Mouse (Mus musculus): ENCODE measurements at regions not wholly inside any gene's neighbourhood (a gene's known extent, or its start where the extent isn't known, plus 50 kb on each side); places are given as distances from the start of the nearest gene placed in this dataset.

DNA sequence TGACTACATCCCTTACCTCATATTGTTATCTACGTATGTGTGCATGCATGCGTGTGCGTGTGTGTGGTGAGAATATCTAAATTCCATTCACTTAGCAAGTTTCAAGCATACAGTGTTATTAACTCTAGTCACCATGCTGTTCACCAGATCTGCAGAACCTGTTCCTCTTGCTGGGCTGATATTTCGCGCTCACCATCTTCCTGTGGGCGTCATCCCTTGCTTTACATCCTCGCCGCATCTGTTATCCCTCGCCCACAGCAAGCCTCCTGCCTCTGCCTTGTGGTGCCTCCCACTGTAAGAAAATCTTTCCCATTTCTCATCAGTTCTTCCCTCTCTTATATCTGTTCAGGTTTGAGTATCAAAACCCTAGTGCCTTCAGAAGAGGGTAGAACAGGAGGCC lies 124.4 kb upstream of the Atp2b1 start:
- DNase-seq (no peak), ATAC-seq (ENCODE audit: insufficient read depth) (no peak)
- no peak for TF ChIP-seq CTCF (IDR thresholded peaks at IDR 0.05; ENCODE audit: low read depth)
- Histone ChIP-seq H3K4me2 (no peak overlapping the region), H3K4me3 (ENCODE audit: low read depth, low read length) (no peak overlapping the region), H3K36me3 (ENCODE audit: insufficient read depth) (no peaks in the 10 kb centered on the region), H3K4me1 (ENCODE audit: insufficient read depth) (no peaks in the 10 kb centered on the region), H3K9me3 (ENCODE audit: low read depth, low read length) (no peaks in the 10 kb centered on the region), H3K27me3 (ENCODE audit: insufficient read depth, low read length) (no peaks in the 10 kb centered on the region), H3K9ac (no peak overlapping the region), H3K27ac (ENCODE audit: low read depth) (0 out of 2 replicates have a peak overlapping the region, but pooled peaks have one; percentile 10)
- WGBS = 94% methylated on average over 9 of the region's 9 CpGs

DNA sequence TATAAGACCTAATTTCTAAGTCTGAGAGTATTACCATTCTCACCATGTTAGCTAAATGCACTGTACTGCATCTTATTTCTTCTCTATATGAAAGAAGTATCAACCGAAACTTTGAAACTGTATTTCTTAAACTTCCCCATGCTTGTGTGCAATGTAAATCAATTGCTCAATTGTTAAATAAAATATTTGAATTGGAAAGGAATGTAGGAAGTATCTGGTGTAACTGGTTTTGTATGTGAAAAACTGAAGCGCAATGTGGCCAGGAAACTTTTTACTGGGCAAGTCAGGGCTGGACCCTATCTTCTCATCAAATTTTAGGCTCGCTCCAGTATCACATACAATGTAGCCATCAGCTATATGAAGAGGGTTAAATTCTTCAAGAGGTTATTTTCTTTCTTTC lies 123.8 kb upstream of the Atp2b1 start:
- TF ChIP-seq CTCF (IDR thresholded peaks at IDR 0.05; ENCODE audit: low read depth) = no peak
- H3K4me3 ChIP-seq (ENCODE audit: low read depth, low read length) = no peak overlapping the region
- no peak overlapping the region for H3K4me2 ChIP-seq
- WGBS = 63% methylated on average over 3 of the region's 3 CpGs
- H3K27ac ChIP-seq (ENCODE audit: low read depth) = no peak overlapping the region
- H3K27me3 ChIP-seq (ENCODE audit: insufficient read depth, low read length) = no peaks in the 10 kb centered on the region
- ATAC-seq (ENCODE audit: insufficient read depth) = no peak
- H3K9ac ChIP-seq = no peak overlapping the region
- no peaks in the 10 kb centered on the region for H3K36me3 ChIP-seq (ENCODE audit: insufficient read depth)
- DNase-seq = peak; percentile 14
- no peaks in the 10 kb centered on the region for H3K4me1 ChIP-seq (ENCODE audit: insufficient read depth)
- H3K9me3 ChIP-seq (ENCODE audit: low read depth, low read length) = no peaks in the 10 kb centered on the region

DNA sequence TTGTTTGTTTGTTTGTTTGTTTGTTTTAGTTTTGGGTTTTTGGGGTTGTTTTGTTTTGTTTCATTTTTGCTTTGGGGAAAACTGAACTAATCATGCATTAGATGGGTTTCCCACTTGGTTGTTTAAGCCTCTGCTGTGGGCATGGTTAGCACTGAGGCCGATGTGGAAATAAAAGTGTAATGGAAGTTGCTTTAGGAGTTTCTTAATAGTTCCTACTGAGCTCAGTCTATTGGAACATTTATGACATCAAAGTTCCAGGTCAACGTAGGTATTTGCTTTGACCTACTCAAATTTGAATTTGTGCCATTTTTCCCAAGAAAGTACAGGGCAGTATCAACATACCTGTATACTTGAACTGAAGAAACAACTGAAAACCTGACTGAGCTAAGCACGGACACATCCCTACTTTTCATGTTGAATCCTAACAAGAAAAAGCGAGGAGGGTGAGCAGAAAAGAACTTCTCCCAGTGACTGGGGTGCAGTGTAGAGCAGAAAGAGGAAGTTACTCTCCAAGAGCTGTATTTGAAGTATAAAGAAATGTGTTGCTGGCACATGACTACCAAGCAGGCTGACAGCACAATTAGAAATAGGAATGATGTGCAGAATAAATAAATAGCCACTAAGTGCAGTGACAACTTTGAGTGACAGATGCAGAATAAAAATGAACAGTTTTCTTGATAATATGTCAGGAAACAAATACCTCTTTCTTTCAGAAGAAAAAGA lies 122.0 kb upstream of the Atp2b1 start:
- ATAC-seq (ENCODE audit: insufficient read depth) = no peak

GRCm38 (mm10) chr10:98793926-98794536 lies 120.2 kb upstream of the Atp2b1 start:
- H3K9me3 ChIP-seq (ENCODE audit: low read depth, low read length) = no peaks in the 10 kb centered on the region
- no peak for TF ChIP-seq CTCF (IDR thresholded peaks at IDR 0.05; ENCODE audit: low read depth)
- ATAC-seq (ENCODE audit: insufficient read depth) (no peak), DNase-seq (no peak)
- no peak overlapping the region for H3K4me2 ChIP-seq
- H3K27ac ChIP-seq (ENCODE audit: low read depth) = no peak overlapping the region
- no peaks in the 10 kb centered on the region for H3K4me1 ChIP-seq (ENCODE audit: insufficient read depth)
- no peak overlapping the region for H3K4me3 ChIP-seq (ENCODE audit: low read depth, low read length)
- no peaks in the 10 kb centered on the region for H3K27me3 ChIP-seq (ENCODE audit: insufficient read depth, low read length)
- H3K36me3 ChIP-seq (ENCODE audit: insufficient read depth) = no peaks in the 10 kb centered on the region
- H3K9ac ChIP-seq = no peak overlapping the region
- 85% methylated on average over 9 of the region's 9 CpGs for WGBS

More for the DNA sequence above, 122.0 kb upstream of the Atp2b1 start:
- DNase-seq = no peak
- Histone ChIP-seq H3K4me3 (ENCODE audit: low read depth, low read length) (no peak overlapping the region), H3K27me3 (ENCODE audit: insufficient read depth, low read length) (no peaks in the 10 kb centered on the region), H3K9ac (no peak overlapping the region), H3K36me3 (ENCODE audit: insufficient read depth) (no peaks in the 10 kb centered on the region), H3K4me2 (no peak overlapping the region), H3K4me1 (ENCODE audit: insufficient read depth) (no peaks in the 10 kb centered on the region), H3K27ac (ENCODE audit: low read depth) (no peak overlapping the region), H3K9me3 (ENCODE audit: low read depth, low read length) (no peaks in the 10 kb centered on the region)
- TF ChIP-seq CTCF (IDR thresholded peaks at IDR 0.05; ENCODE audit: low read depth) = no peak
- 78% methylated on average over 4 of the region's 4 CpGs for WGBS

- H3K4me1 ChIP-seq (ENCODE audit: insufficient read depth) = no peaks in the 10 kb centered on the region
- H3K4me3 ChIP-seq (ENCODE audit: low read depth, low read length) = no peak overlapping the region
- ATAC-seq (ENCODE audit: insufficient read depth) = no peak
- H3K27me3 ChIP-seq (ENCODE audit: insufficient read depth, low read length) = no peaks in the 10 kb centered on the region
- TF ChIP-seq CTCF (IDR thresholded peaks at IDR 0.05; ENCODE audit: low read depth) = no peak
- H3K9me3 ChIP-seq (ENCODE audit: low read depth, low read length) = no peaks in the 10 kb centered on the region
- H3K9ac ChIP-seq = no peak overlapping the region
- H3K4me2 ChIP-seq = no peak overlapping the region
- no peak for DNase-seq
- no peak overlapping the region for H3K27ac ChIP-seq (ENCODE audit: low read depth)
- 83% methylated on average over 3 of the region's 3 CpGs for WGBS
- no peaks in the 10 kb centered on the region for H3K36me3 ChIP-seq (ENCODE audit: insufficient read depth)
Measured at GRCm38 (mm10) chr10:98796016-98796415, 118.2 kb upstream of the Atp2b1 start.

DNA sequence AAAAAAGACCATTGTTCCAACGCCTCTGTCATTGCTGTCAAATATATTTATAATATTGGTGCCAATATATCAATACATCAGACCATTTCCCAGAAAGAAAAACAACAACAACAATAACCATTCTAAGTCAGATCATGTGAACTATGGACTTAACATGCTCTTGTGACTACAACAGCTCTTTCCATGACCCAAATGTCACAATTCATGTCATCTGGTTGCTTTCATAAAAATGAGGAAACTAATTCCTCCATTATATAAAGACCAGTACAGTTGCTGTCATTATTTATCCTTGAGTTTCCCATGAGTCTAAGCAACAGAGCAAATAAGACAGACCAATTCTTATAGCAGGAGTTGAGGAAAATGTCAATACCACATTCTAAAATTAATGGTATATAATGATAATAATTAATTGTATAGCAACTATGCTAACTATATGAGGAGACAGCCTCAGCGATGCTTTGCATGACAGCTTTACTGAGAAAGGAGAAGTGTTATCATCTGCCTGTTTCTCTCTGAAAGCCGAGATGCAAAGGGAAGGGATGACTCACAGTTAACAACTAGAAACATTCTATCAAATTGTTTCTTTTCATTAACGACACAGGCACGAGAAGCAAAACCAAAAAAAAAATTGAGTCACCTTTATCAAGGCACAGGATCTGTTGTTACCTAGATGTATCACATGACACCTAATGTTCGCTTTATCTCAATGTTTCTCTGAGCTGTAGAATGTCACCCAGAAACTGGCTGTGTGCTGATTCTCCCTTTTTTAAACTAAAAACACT lies 115.4 kb upstream of the Atp2b1 start:
- H3K4me3 ChIP-seq (ENCODE audit: low read depth, low read length) = no peak overlapping the region
- H3K27ac ChIP-seq (ENCODE audit: low read depth) = no peak overlapping the region
- no peaks in the 10 kb centered on the region for H3K27me3 ChIP-seq (ENCODE audit: insufficient read depth, low read length)
- H3K4me1 ChIP-seq (ENCODE audit: insufficient read depth) = no peaks in the 10 kb centered on the region
- H3K9me3 ChIP-seq (ENCODE audit: low read depth, low read length) = no peaks in the 10 kb centered on the region
- DNase-seq = no peak
- H3K9ac ChIP-seq = no peak overlapping the region
- ATAC-seq (ENCODE audit: insufficient read depth) = no peak
- H3K4me2 ChIP-seq = no peak overlapping the region
- no peak for TF ChIP-seq CTCF (IDR thresholded peaks at IDR 0.05; ENCODE audit: low read depth)
- no peaks in the 10 kb centered on the region for H3K36me3 ChIP-seq (ENCODE audit: insufficient read depth)
- 54% methylated on average over 6 of the region's 6 CpGs for WGBS

GRCm38 (mm10) chr10:98799830-98800229 lies 114.4 kb upstream of the Atp2b1 start:
- 70% methylated on average over 3 of the region's 3 CpGs for WGBS

More at GRCm38 (mm10) chr10:98799830-98800229, 114.4 kb upstream of the Atp2b1 start:
- no peak for TF ChIP-seq CTCF (IDR thresholded peaks at IDR 0.05; ENCODE audit: low read depth)
- no peaks in the 10 kb centered on the region for H3K9me3 ChIP-seq (ENCODE audit: low read depth, low read length)
- H3K27ac ChIP-seq (ENCODE audit: low read depth) = no peak overlapping the region
- H3K4me2 ChIP-seq = no peak overlapping the region
- H3K9ac ChIP-seq = no peak overlapping the region
- H3K27me3 ChIP-seq (ENCODE audit: insufficient read depth, low read length) = no peaks in the 10 kb centered on the region
- H3K4me3 ChIP-seq (ENCODE audit: low read depth, low read length) = no peak overlapping the region
- H3K36me3 ChIP-seq (ENCODE audit: insufficient read depth) = no peaks in the 10 kb centered on the region
- DNase-seq (no peak), ATAC-seq (ENCODE audit: insufficient read depth) (no peak)
- no peaks in the 10 kb centered on the region for H3K4me1 ChIP-seq (ENCODE audit: insufficient read depth)
